Mouse (Mus musculus): ENCODE results near the gene Gm35315.

GRCm38 (mm10) chr5:110102853-110103625 lies 8.8 kb upstream of the Gm35315 start:
- no peak for TF ChIP-seq CTCF (IDR thresholded peaks at IDR 0.05; ENCODE audit: insufficient read depth, low read length)
- no peak for TF ChIP-seq POLR2A (IDR thresholded peaks at IDR 0.05; ENCODE audit: borderline replicate concordance, extremely low read depth, low read depth, low read length)
